Mouse (Mus musculus): ENCODE data around the gene Zmynd8.

Gene Zmynd8

GRCm38 (mm10) chr2:165880501-165881182 lies 18.2 kb downstream of the Zmynd8 start:
- peak; percentile 39 to 76 for DNase-seq (ENCODE audit: low spot score in 2 of 2)

GRCm38 (mm10) chr2:165879403-165880178 lies 19.2 kb downstream of the Zmynd8 start:
- DNase-seq (ENCODE audit: low spot score in 2 of 2) = no peak

GRCm38 (mm10) chr2:165878907-165879361 lies 19.9 kb downstream of the Zmynd8 start:
- DNase-seq (ENCODE audit: low spot score in 2 of 2) = peak in 1 of 2 experiments; percentile 20

GRCm38 (mm10) chr2:165878021-165878585 lies 20.7 kb downstream of the Zmynd8 start:
- DNase-seq (ENCODE audit: low spot score in 2 of 2) = no peak

- DNase-seq (ENCODE audit: low spot score in 2 of 2) = no peak
Measured at GRCm38 (mm10) chr2:165877180-165877579, 21.6 kb downstream of the Zmynd8 start.

- no peak for DNase-seq (ENCODE audit: low spot score in 2 of 2)
Measured at GRCm38 (mm10) chr2:165876201-165876918, 22.5 kb downstream of the Zmynd8 start.

GRCm38 (mm10) chr2:165875406-165875955 lies 23.3 kb downstream of the Zmynd8 start:
- no peak for DNase-seq (ENCODE audit: low spot score in 2 of 2)

GRCm38 (mm10) chr2:165874461-165875339 lies 24.1 kb downstream of the Zmynd8 start:
- DNase-seq (ENCODE audit: low spot score in 2 of 2) = no peak

GRCm38 (mm10) chr2:165873777-165874176 lies 25.0 kb downstream of the Zmynd8 start:
- DNase-seq (ENCODE audit: low spot score in 2 of 2) = no peak

GRCm38 (mm10) chr2:165873196-165873595 lies 25.6 kb downstream of the Zmynd8 start:
- DNase-seq (ENCODE audit: low spot score in 2 of 2) = no peak

- no peak for DNase-seq (ENCODE audit: low spot score in 2 of 2)
Measured at GRCm38 (mm10) chr2:165869257-165869656, 29.6 kb downstream of the Zmynd8 start.

- DNase-seq (ENCODE audit: low spot score in 2 of 2) = no peak
Measured at GRCm38 (mm10) chr2:165868522-165869175, 30.2 kb downstream of the Zmynd8 start.

- DNase-seq (ENCODE audit: low spot score in 2 of 2) = no peak
Measured at GRCm38 (mm10) chr2:165867549-165867948, 31.3 kb downstream of the Zmynd8 start.

- no peak for DNase-seq (ENCODE audit: low spot score in 2 of 2)
Measured at GRCm38 (mm10) chr2:165866951-165867387, 31.8 kb downstream of the Zmynd8 start.

GRCm38 (mm10) chr2:165866412-165866811 lies 32.4 kb downstream of the Zmynd8 start:
- no peak for DNase-seq (ENCODE audit: low spot score in 2 of 2)

GRCm38 (mm10) chr2:165864769-165865168 lies 34.0 kb downstream of the Zmynd8 start:
- DNase-seq (ENCODE audit: low spot score in 2 of 2) = no peak

GRCm38 (mm10) chr2:165861683-165862594 lies 36.9 kb downstream of the Zmynd8 start:
- no peak for DNase-seq (ENCODE audit: low spot score in 2 of 2)

- DNase-seq (ENCODE audit: low spot score in 2 of 2) = no peak
Measured at GRCm38 (mm10) chr2:165860962-165861682, 37.7 kb downstream of the Zmynd8 start.

Data from cerebellum, postnatal 4 days (tissue).